Mouse (Mus musculus) megakaryocyte-erythroid progenitor cell, adult 5-6 weeks (primary cell): ENCODE data around the gene Pld6. TPM values are rescaled to one million over a fixed set of nuclear protein-coding genes. Genes with fewer than 3 reads are reported as not detected.
"Not testable (repeated sequence)": the region's sequence is repeated elsewhere in the genome, so short reads cannot be mapped to it uniquely, and the experiment has no call there.

Experiments
- ATAC-seq: replicated peaks from 2 replicates; pipeline ENCODE4 v1.8.0; 2016; ENCODE audit warnings: mild to moderate bottlenecking, inconsistent platforms; ENCODE audit not compliant: severe bottlenecking, poor library complexity, low FRiP score, low TSS enrichment
- total RNA-seq, 2 experiments: library from RNA; stranded (forward) in 1 of 2; stranded (reverse) in 1 of 2; fragments of 200-1000, 215-1000 nt in 1 of 2; fragments of >200 nt in 1 of 2; fragmentation: Nextera tagmentation in 1 of 2; gene quantifications; 2 replicates each; pipeline ENCODE4 v1.2.3; 2014 to 2017

Pld6 gene
- total RNA-seq, 2 experiments from 2014 or later, result 1.4 to 2.6 TPM

- no peak for ATAC-seq
Observed at GRCm38 (mm10) chr11:59758191-59758985, 29.1 kb downstream of the Pld6 start.

DNA sequence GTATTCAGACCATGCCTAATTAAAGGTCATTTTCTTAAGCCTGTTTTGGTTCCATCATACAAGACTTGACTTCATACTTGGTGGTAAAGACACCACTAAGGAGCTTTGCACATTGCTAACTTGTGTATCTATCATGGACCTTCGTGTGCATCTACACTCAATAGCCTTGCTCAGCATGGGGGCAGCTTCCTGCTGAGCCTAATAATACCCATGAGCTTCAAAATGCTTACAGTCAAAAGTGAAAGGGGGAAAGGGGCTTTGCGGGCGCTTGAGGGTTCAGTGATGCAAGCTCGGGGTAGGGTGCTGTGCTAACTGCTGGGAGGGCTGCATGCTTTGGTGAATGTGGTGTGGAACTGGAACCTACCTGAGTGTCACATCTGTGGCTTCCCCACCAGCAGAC lies 31.1 kb downstream of the Pld6 start:
- no peak for ATAC-seq

DNA sequence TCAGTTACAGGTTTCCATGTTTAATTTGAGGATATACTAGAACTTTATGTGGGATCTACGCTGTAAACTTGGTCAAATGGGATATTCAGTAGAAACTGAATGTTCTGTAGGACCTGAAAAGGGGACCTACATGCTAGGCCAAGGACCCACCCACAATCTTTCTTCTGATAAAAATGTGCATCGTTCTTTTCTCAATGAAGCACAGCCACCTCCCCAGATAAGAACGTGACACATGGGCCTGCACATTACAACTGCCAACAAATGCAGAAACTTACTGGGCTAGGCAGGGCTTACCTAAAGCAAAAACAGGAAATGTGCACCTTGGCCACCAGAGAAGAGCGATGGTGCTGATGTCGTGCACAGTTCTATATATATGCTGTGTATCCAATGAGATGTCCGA lies 32.9 kb downstream of the Pld6 start:
- no peak for ATAC-seq

GRCm38 (mm10) chr11:59749050-59749449 lies 38.4 kb downstream of the Pld6 start:
- no peak for ATAC-seq

- ATAC-seq, result 0 out of 2 replicates have a peak, but pooled peaks have one; percentile 62
Observed at GRCm38 (mm10) chr11:59746614-59747013, 40.8 kb downstream of the Pld6 start.

- ATAC-seq, result no peak
Observed at GRCm38 (mm10) chr11:59745851-59746250, 41.6 kb downstream of the Pld6 start.

GRCm38 (mm10) chr11:59744374-59744773 lies 43.1 kb downstream of the Pld6 start:
- no peak for ATAC-seq

GRCm38 (mm10) chr11:59743712-59744111 lies 43.7 kb downstream of the Pld6 start:
- no peak for ATAC-seq

DNA sequence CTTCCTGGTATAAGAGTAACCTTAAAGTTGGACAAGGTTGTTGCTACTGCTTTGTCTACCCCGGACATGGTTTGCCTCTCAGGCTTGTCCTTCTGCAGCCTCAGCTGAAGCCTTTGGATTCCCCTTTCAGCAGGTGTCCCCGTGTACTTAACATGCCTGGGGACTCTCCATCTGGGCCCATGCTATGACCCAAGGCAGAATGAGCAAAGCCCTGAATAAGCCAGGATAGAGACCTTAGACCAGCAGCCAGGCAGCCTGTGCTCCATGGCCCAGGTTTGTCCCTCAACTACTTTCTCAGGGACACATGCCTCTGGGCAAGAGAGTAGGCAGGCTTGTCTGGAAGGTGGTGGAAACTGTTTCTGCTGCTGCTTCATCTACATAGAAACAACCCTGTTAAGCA lies 44.1 kb downstream of the Pld6 start:
- no peak for ATAC-seq

DNA sequence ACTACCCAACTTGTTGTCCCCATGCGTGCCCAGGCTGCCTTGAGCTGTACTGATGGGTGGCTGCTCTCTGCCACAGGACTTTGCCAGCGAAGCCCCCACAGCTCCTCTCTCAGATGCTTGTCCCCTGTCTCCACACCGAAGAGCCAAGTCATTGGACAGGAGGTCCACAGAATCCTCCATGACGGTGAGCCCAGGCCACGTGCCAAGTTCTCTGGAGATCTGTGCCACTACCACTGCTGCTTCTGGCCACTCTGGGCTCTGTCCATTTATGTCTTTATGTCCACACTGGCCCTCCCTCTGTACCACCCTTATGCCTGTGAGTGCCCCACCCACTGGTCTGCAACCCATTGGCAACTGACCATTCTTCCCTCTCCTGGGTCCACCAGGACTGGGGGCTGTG lies 45.5 kb downstream of the Pld6 start:
- no peak for ATAC-seq

- peak; percentile 50; the same call in 1 of the 2 replicates for ATAC-seq
Observed at GRCm38 (mm10) chr11:59739996-59740395, 47.4 kb downstream of the Pld6 start.

GRCm38 (mm10) chr11:59737250-59737649 lies 50.2 kb downstream of the Pld6 start:
- ATAC-seq, result no peak

DNA sequence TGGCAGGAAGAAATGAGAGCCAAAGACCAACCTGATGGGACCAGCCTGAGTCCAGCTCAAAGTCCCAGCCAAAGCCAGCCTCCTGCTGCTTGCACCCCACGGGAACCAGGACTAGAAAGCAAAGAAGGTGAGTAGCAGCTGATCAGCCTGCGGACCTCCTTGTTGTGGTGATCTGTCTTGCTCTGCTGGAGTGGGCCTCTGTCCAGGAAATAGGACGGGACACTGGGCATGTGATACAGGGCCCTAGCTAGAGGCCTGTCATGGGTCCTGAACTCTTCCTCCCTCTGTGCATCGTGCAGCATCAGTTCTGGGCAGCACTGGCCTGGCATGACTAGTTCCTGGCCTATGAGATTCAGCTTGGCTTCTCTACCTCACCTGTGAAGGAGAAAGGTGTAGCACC lies 51.5 kb downstream of the Pld6 start:
- not testable (repeated sequence) for ATAC-seq

- no peak for ATAC-seq
Observed at GRCm38 (mm10) chr11:59734335-59734734, 53.1 kb downstream of the Pld6 start.

Other genes with a start within 250 kb of the Pld6 start
- not detected in 2 replicates for gene Nlrp3, start 246.1 kb downstream of the Pld6 start, total RNA-seq (2014; fragmentation: Nextera tagmentation)
- 0.30 TPM in 1 of 2 replicates, not detected in the other for gene Nlrp3, start 246.1 kb downstream of the Pld6 start, total RNA-seq (2017)
- not detected in 2 replicates for gene Olfr222, start 211.4 kb downstream of the Pld6 start, total RNA-seq (2014; fragmentation: Nextera tagmentation)
- not detected in 2 replicates for gene Olfr222, start 211.4 kb downstream of the Pld6 start, total RNA-seq (2017)
- not detected in 2 replicates for gene Olfr223, start 194.4 kb downstream of the Pld6 start, total RNA-seq (2014; fragmentation: Nextera tagmentation)
- not detected in 2 replicates for gene Olfr223, start 194.4 kb downstream of the Pld6 start, total RNA-seq (2017)
- gene Mprip, start 126.3 kb downstream of the Pld6 start, total RNA-seq (2014; fragmentation: Nextera tagmentation), result 53.1 and 65.7 TPM in 2 replicates
- 71.1 and 75.5 TPM in 2 replicates for gene Mprip, start 126.3 kb downstream of the Pld6 start, total RNA-seq (2017)
- 25.4 and 31.1 TPM in 2 replicates for gene Flcn, start 22.4 kb upstream of the Pld6 start, total RNA-seq (2014; fragmentation: Nextera tagmentation)
- gene Flcn, start 22.4 kb upstream of the Pld6 start, total RNA-seq (2017), result 17.0 and 21.1 TPM in 2 replicates
- gene Nt5m, start 51.8 kb upstream of the Pld6 start, total RNA-seq (2014; fragmentation: Nextera tagmentation), result 19.6 and 21.9 TPM in 2 replicates
- gene Nt5m, start 51.8 kb upstream of the Pld6 start, total RNA-seq (2017), result 16.6 and 26.9 TPM in 2 replicates
- gene Cops3, start 52.2 kb upstream of the Pld6 start, total RNA-seq (2014; fragmentation: Nextera tagmentation), result 171 and 212 TPM in 2 replicates
- gene Cops3, start 52.2 kb upstream of the Pld6 start, total RNA-seq (2017), result 224 and 228 TPM in 2 replicates
- gene Med9, start 160.6 kb upstream of the Pld6 start, total RNA-seq (2014; fragmentation: Nextera tagmentation), result 23.6 and 25.8 TPM in 2 replicates
- gene Med9, start 160.6 kb upstream of the Pld6 start, total RNA-seq (2017), result 32.9 and 33.8 TPM in 2 replicates
- 0.89 TPM in 1 of 2 replicates, not detected in the other for gene Rasd1, start 177.3 kb upstream of the Pld6 start, total RNA-seq (2014; fragmentation: Nextera tagmentation)
- gene Rasd1, start 177.3 kb upstream of the Pld6 start, total RNA-seq (2017), result 2.6 TPM in 1 of 2 replicates, not detected in the other